Mouse (Mus musculus) hindbrain, embryonic 12.5 days (tissue): ENCODE data around the gene Bap1. TPM values are rescaled to one million over a fixed set of nuclear protein-coding genes. Genes with fewer than 3 reads are reported as not detected.

Experiments used
- ATAC-seq: fragments of 200-750 bp; cut with Nextera tagmentation; 2 replicates; pipeline ENCODE4 v1.8.0; 2017; ENCODE audit warnings: moderate TSS enrichment; ENCODE audit not compliant: low FRiP score
- H3K27ac ChIP-seq: fragments of 300-500 bp; sonication (generic); 2 replicates; pipeline ENCODE4 v1.5.1; 2016; ENCODE audit warnings: mild to moderate bottlenecking
- H3K27me3 ChIP-seq: fragments of 300-500 bp; sonication (generic); 2 replicates; pipeline ENCODE4 v1.6.1; 2016; ENCODE audit warnings: mild to moderate bottlenecking
- H3K36me3 ChIP-seq: fragments of 300-500 bp; sonication (generic); 2 replicates; pipeline ENCODE4 v1.6.1; 2016; ENCODE audit warnings: mild to moderate bottlenecking
- H3K4me1 ChIP-seq: fragments of 300-500 bp; sonication (generic); 2 replicates; pipeline ENCODE4 v1.6.1; 2016
- H3K4me2 ChIP-seq: fragments of 300-500 bp; sonication (generic); replicated peaks from 2 replicates; pipeline ENCODE4 v1.6.1; 2016; ENCODE audit warnings: mild to moderate bottlenecking
- H3K4me3 ChIP-seq: fragments of 300-500 bp; sonication (generic); 2 replicates; pipeline ENCODE4 v1.5.1; 2016; ENCODE audit warnings: mild to moderate bottlenecking
- H3K9ac ChIP-seq: fragments of 300-500 bp; sonication (generic); 2 replicates; pipeline ENCODE4 v1.6.1; 2016; ENCODE audit warnings: mild to moderate bottlenecking, moderate library complexity
- H3K9me3 ChIP-seq: fragments of 300-500 bp; sonication (generic); replicated peaks from 2 replicates; pipeline ENCODE4 v1.6.1; 2016; ENCODE audit warnings: mild to moderate bottlenecking
- WGBS: fragments of 180-500 bp; shearing (Covaris S2); methylation state at CpG from one replicate; pipeline ENCODE4 v1.1.7; 2016; 5-methylcytosine and 5-hydroxymethylcytosine counted together
- polyA plus RNA-seq: library from polyadenylated mRNA; unstranded; fragments of >200 nt; fragmentation: Nextera tagmentation; extraction: Ambion mirVana; gene quantifications from 2 replicates; pipeline ENCODE4 v1.2.1, GENCODE M21; 2016

Gene Bap1
- polyA plus RNA-seq, 1 experiment from 2014 or later, result 110 TPM

DNA sequence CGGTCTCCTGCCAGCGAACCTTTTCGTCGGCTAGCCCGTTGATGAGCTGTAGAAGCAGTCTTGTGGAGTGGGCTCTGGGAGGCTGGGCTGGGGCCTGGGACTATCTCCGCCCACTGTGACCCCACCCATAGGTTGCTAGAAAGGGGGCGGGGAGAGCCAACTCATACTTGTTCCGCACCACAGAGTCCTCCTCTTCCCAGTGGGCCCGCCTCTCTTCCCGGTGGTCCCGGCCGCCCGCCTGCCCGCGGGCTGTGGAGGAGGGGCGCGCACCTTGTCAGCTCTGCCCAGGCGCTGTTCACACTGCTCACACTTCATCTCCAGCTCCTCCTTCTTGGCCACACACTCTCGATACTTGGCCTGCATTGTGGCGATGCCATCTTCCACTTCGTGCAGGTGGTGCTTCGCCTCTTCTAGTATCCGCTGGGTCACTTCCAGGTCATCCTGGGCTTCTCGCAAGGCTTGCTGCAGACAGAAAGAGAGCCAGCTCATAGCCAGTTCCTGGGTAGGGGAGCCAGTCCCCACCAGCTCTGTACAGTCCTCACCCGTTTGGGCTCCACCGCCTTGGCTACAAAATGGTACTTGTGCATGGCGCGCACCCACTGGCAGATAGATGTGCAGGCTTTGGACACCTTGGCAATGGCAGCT lies 18.3 kb downstream of the Bap1 start:
- 13% methylated on average over 28 of the region's 28 CpGs for WGBS
- Histone ChIP-seq H3K4me2 (peak overlapping the region; percentile 47), H3K27me3 (peaks cover 7% of the 10 kb centered on the region; the same call in 1 of the 2 replicates), H3K4me3 (peak overlapping the region; percentile 18), H3K36me3 (0 out of 2 replicates have a peak, but pooled peaks cover 3% of the 10 kb centered on the region), H3K9me3 (no peaks in the 10 kb centered on the region), H3K4me1 (peaks cover 22% of the 10 kb centered on the region), H3K27ac (peak overlapping the region; percentile 25; the same call in 1 of the 2 replicates), H3K9ac (peak overlapping the region; percentile 33; the same call in 1 of the 2 replicates)
- ATAC-seq, result peak; percentile 53

DNA sequence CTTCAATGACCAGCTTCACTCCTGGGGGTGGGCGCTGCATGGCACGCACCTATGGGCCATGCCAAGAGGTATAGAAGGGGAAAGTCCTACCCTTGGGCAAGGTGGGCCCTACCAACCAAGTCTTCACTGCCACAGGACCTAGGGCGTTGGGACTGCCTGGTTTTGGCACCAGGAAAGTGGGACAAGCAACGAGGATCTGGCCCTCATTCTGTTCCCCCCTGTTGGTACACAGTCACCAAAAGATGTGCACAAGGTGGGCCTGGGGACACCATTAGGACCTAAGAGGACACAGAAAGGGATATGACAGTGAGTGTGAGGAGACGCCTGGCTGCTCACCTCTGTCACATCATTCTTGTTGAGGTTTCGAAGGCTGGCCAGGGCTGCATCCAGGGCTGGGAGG lies 19.9 kb downstream of the Bap1 start:
- peaks cover 7% of the 10 kb centered on the region; the same call in 1 of the 2 replicates for H3K27me3 ChIP-seq
- peaks cover 22% of the 10 kb centered on the region for H3K4me1 ChIP-seq
- no peaks in the 10 kb centered on the region for H3K9me3 ChIP-seq
- H3K4me2 ChIP-seq, result no peak overlapping the region
- no peak for ATAC-seq
- no peak overlapping the region for H3K9ac ChIP-seq
- H3K36me3 ChIP-seq, result no peaks in the 10 kb centered on the region
- no peak overlapping the region for H3K4me3 ChIP-seq
- no peak overlapping the region for H3K27ac ChIP-seq
- 91% methylated on average over 6 of the region's 6 CpGs for WGBS

GRCm38 (mm10) chr14:31272164-31272563 lies 20.9 kb downstream of the Bap1 start:
- WGBS, result 23% methylated on average over 7 of the region's 7 CpGs
- Histone ChIP-seq H3K4me1 (peaks cover 22% of the 10 kb centered on the region), H3K9me3 (no peaks in the 10 kb centered on the region), H3K27me3 (peaks cover 7% of the 10 kb centered on the region; the same call in 1 of the 2 replicates), H3K27ac (no peak overlapping the region), H3K4me3 (no peak overlapping the region), H3K4me2 (no peak overlapping the region), H3K9ac (no peak overlapping the region), H3K36me3 (no peaks in the 10 kb centered on the region)
- no peak for ATAC-seq

GRCm38 (mm10) chr14:31285728-31286127 lies 34.5 kb downstream of the Bap1 start:
- no peak for ATAC-seq
- H3K36me3 ChIP-seq, result no peaks in the 10 kb centered on the region
- no peaks in the 10 kb centered on the region for H3K27me3 ChIP-seq
- H3K27ac ChIP-seq, result no peak overlapping the region
- no peaks in the 10 kb centered on the region for H3K4me1 ChIP-seq
- WGBS, result 81% methylated on average over 8 of the region's 8 CpGs
- no peak overlapping the region for H3K9ac ChIP-seq
- H3K9me3 ChIP-seq, result no peaks in the 10 kb centered on the region
- no peak overlapping the region for H3K4me2 ChIP-seq
- H3K4me3 ChIP-seq, result no peak overlapping the region

Other genes with a start within 250 kb of the Bap1 start
- gene Spcs1, start 249.8 kb upstream of the Bap1 start, polyA plus RNA-seq, result 301 and 319 TPM in 2 replicates
- gene Pbrm1, start 232.3 kb upstream of the Bap1 start, polyA plus RNA-seq, result 191 and 194 TPM in 2 replicates
- 75.6 and 82.5 TPM in 2 replicates for gene Gnl3, start 232.3 kb upstream of the Bap1 start, polyA plus RNA-seq
- gene Smim4, start 122.5 kb upstream of the Bap1 start, polyA plus RNA-seq, result 54.3 and 63.9 TPM in 2 replicates
- 401 and 429 TPM in 2 replicates for gene Nt5dc2, start 120.4 kb upstream of the Bap1 start, polyA plus RNA-seq
- 29.7 and 33.9 TPM in 2 replicates for gene Stab1, start 82.8 kb upstream of the Bap1 start, polyA plus RNA-seq
- gene Tnnc1, start 43.1 kb upstream of the Bap1 start, polyA plus RNA-seq, result 10.5 and 49.9 TPM in 2 replicates
- gene Nisch, start 34.5 kb upstream of the Bap1 start, polyA plus RNA-seq, result 464 and 474 TPM in 2 replicates
- gene Sema3g, start 33.6 kb upstream of the Bap1 start, polyA plus RNA-seq, result 0.79 and 1.2 TPM in 2 replicates
- 12.4 TPM in 2 replicates for gene Phf7, start 133 bp upstream of the Bap1 start, polyA plus RNA-seq
- 6.4 and 6.5 TPM in 2 replicates for gene Dnah1, start 72.4 kb downstream of the Bap1 start, polyA plus RNA-seq
- 53.1 and 61.7 TPM in 2 replicates for gene Capn7, start 85.2 kb downstream of the Bap1 start, polyA plus RNA-seq
- 54.9 and 68.0 TPM in 2 replicates for gene Sh3bp5, start 184.6 kb downstream of the Bap1 start, polyA plus RNA-seq
- gene Eaf1, start 242.9 kb downstream of the Bap1 start, polyA plus RNA-seq, result 19.3 and 19.8 TPM in 2 replicates
- gene Mettl6, start 243.6 kb downstream of the Bap1 start, polyA plus RNA-seq, result 62.6 and 73.8 TPM in 2 replicates